Mouse (Mus musculus): ENCODE measurements around the gene Plaur.

DNA sequence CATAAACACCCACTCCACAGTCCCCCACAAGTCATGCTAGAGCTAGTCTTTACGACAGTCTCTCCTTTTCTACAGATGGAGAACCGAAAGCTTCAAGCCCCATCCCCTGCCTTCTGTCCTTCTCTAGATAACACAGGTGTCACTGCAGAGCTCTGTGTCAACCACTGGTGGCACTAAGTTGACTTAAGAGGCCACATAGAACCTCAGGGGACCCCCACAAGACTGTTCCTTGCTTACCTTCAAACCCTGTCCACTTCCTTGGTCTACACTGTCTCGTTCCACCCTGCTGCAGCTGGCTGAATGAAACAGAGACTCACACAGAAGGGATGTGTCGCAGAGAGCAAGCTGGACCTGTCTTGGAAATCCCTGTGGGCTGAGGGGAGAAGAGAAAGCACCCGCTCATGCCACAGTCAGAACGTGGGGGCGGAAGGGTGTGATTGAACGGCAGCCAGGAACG is 10.4 kb upstream of the Plaur start, which contains the start of gene Irgc1:
- TF ChIP-seq CTCF (IDR thresholded peaks at IDR 0.05; ENCODE audit: control insufficient read depth, insufficient read depth, insufficient read length) (no peak), MYOG (IDR thresholded peaks at IDR 0.05; ENCODE audit: control insufficient read depth, extremely low read depth, insufficient read length) (no peak), CEBPB (IDR thresholded peaks at IDR 0.05; ENCODE audit: low read depth) (no peak), USF1 (IDR thresholded peaks at IDR 0.05; ENCODE audit: low read depth) (no peak), MYOD1 (IDR thresholded peaks at IDR 0.05; ENCODE audit: control insufficient read depth, insufficient read length, low read depth) (no peak), MAX (IDR thresholded peaks at IDR 0.05) (no peak), FOSL1 (IDR thresholded peaks at IDR 0.05; ENCODE audit: insufficient read depth, low read length, poor library complexity, severe bottlenecking) (no peak)

Measured in C2C12 (cell line).